Mouse (Mus musculus) thymus, postnatal 10 days (tissue): ENCODE data around the gene Capn7.
A peak's percentile ranks its signal among the peaks of the same experiment; 100 is the strongest.

Experiments
- DNase-seq, 2 experiments: peaks; one replicate each; pipeline ENCODE4 v3.0.0; 2021; ENCODE audit warnings: low spot score in 2 of 2

Capn7 gene

GRCm38 (mm10) chr14:31365350-31365749 is 28.9 kb downstream of the Capn7 start:
- DNase-seq: peak; percentile 42 to 78

- no peak for DNase-seq
Measured at GRCm38 (mm10) chr14:31367951-31368350, 31.5 kb downstream of the Capn7 start.

GRCm38 (mm10) chr14:31369377-31369776 is 32.9 kb downstream of the Capn7 start:
- no peak for DNase-seq

- no peak for DNase-seq
Measured at GRCm38 (mm10) chr14:31374390-31374789, 38.0 kb downstream of the Capn7 start.

GRCm38 (mm10) chr14:31376331-31376730 is 39.9 kb downstream of the Capn7 start:
- no peak for DNase-seq

- DNase-seq: no peak
Measured at GRCm38 (mm10) chr14:31382276-31382675, 45.8 kb downstream of the Capn7 start.

GRCm38 (mm10) chr14:31383470-31384050 is 47.1 kb downstream of the Capn7 start:
- no peak for DNase-seq

- no peak for DNase-seq
Measured at GRCm38 (mm10) chr14:31384366-31385323, 48.2 kb downstream of the Capn7 start.

- no peak for DNase-seq
Measured at GRCm38 (mm10) chr14:31385406-31385805, 49.0 kb downstream of the Capn7 start.

GRCm38 (mm10) chr14:31385977-31386697 is 49.7 kb downstream of the Capn7 start:
- peak; percentile 51 to 75 for DNase-seq

- peak; percentile 29 to 56 for DNase-seq
Measured at GRCm38 (mm10) chr14:31387301-31387981, 51.0 kb downstream of the Capn7 start.

GRCm38 (mm10) chr14:31388086-31388872 is 51.8 kb downstream of the Capn7 start:
- DNase-seq: no peak

- DNase-seq: no peak
Measured at GRCm38 (mm10) chr14:31389421-31390147, 53.1 kb downstream of the Capn7 start.

- no peak for DNase-seq
Measured at GRCm38 (mm10) chr14:31392300-31392699, 55.9 kb downstream of the Capn7 start.

GRCm38 (mm10) chr14:31392873-31393545 is 56.6 kb downstream of the Capn7 start:
- DNase-seq: no peak

- no peak for DNase-seq
Measured at GRCm38 (mm10) chr14:31393546-31393890, 57.1 kb downstream of the Capn7 start.

- no peak for DNase-seq
Measured at GRCm38 (mm10) chr14:31393936-31394630, 57.6 kb downstream of the Capn7 start.

- DNase-seq: no peak
Measured at GRCm38 (mm10) chr14:31394822-31395532, 58.5 kb downstream of the Capn7 start.
